Mouse (Mus musculus) hindbrain, embryonic 14.5 days (tissue): Measurements from ENCODE around the gene Gpbp1l1. TPM values are rescaled to one million over a fixed set of nuclear protein-coding genes. Genes with fewer than 3 reads are reported as not detected.

ENCODE experiments used
- ATAC-seq: fragments of 200-750 bp; cut with Nextera tagmentation; 2 replicates; pipeline ENCODE4 v1.8.0; 2017; ENCODE audit warnings: moderate number of reproducible peaks, mild to moderate bottlenecking, moderate TSS enrichment, moderate library complexity; ENCODE audit not compliant: low FRiP score
- DNase-seq: peaks from one replicate; pipeline ENCODE4 v3.0.0-alpha.2; 2015; ENCODE audit warnings: low spot score
- H3K27ac ChIP-seq: fragments of 300-500 bp; sonication (generic); 2 replicates; pipeline ENCODE4 v1.5.1; 2014; ENCODE audit warnings: mild to moderate bottlenecking, moderate library complexity
- H3K27me3 ChIP-seq: fragments of 300-500 bp; sonication (generic); 2 replicates; pipeline ENCODE4 v1.6.1; 2014; ENCODE audit warnings: mild to moderate bottlenecking, low read length, mixed read lengths; ENCODE audit not compliant: control insufficient read depth, insufficient read depth
- H3K36me3 ChIP-seq: fragments of 300-500 bp; sonication (generic); replicated peaks from 2 replicates; pipeline ENCODE4 v1.6.1; 2014; ENCODE audit not compliant: control insufficient read depth, insufficient read depth
- H3K4me1 ChIP-seq: fragments of 300-500 bp; sonication (generic); replicated peaks from 2 replicates; pipeline ENCODE4 v1.6.1; 2014; ENCODE audit warnings: antibody characterized with exemption, low read length, mixed read lengths; ENCODE audit not compliant: control insufficient read depth, insufficient read depth
- H3K4me2 ChIP-seq: fragments of 300-500 bp; sonication (generic); replicated peaks from 2 replicates; pipeline ENCODE4 v1.6.1; 2014; ENCODE audit warnings: mild to moderate bottlenecking, moderate library complexity
- H3K4me3 ChIP-seq: fragments of 300-500 bp; sonication (generic); replicated peaks from 2 replicates; pipeline ENCODE4 v1.5.1; 2014; ENCODE audit warnings: mild to moderate bottlenecking, low read length
- H3K9ac ChIP-seq: fragments of 300-500 bp; sonication (generic); 2 replicates; pipeline ENCODE4 v1.6.1; 2014
- H3K9me3 ChIP-seq: fragments of 300-500 bp; sonication (generic); 2 replicates; pipeline ENCODE4 v1.6.1; 2016; ENCODE audit warnings: low read length; ENCODE audit not compliant: control insufficient read depth
- WGBS: fragments of 180-500 bp; shearing (Covaris S2); extraction: QIAGEN DNeasy Blood & Tissue Kit; methylation state at CpG from one replicate; pipeline ENCODE4 v1.1.7; 2014; 5-methylcytosine and 5-hydroxymethylcytosine counted together
- polyA plus RNA-seq: library from polyadenylated mRNA; unstranded; fragments of >200 nt; fragmentation: Nextera tagmentation; extraction: Ambion mirVana; gene quantifications from 2 replicates; pipeline ENCODE4 v1.2.1, GENCODE M21; 2014

Gpbp1l1 gene
- polyA plus RNA-seq = 18.9 and 21.4 TPM in 2 replicates

DNA sequence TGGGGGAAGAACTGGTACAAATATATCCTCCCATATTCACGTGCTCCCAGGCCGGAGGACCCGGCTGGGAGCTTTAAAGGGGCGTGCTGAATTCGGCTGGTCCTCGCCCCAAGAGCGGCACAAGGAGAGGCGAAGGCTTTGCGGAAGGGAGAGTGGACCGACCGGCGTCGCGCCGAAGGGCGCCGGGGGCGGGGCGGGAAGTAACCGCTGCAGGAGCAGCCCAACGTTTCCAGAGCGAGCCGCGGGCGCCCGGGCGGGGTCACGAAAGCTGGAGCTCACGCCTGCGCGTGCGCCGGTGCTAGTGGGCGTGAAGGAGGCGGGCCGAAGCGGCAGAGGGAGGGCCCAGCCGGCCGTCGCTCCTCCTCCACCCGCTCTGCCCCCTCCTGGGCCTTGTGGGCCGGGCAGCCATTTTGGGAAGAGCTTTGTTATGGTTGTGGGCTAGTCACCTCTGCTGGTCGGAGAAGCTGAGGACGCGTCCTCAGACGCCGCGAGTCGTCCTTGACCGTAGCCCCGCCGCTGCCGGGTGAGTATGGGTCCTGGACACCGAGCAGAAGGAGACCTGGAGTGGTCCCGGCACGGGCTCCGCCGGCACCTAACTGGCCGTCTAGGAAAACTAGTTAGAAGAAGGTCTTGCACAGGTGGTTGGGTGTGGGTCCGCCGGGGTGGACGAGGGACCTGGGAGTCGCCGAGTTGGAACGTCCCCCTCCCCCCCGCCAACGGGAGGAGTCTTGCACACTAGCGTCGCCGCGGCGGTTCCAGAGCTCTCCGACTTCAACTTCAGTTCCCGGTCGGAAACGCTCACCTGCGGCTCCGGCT lies at the start of gene Gpbp1l1:
TSS of gene Gpbp1l1 (plus strand) at position 353 of the 816 bp plus-strand sequence.
- Histone ChIP-seq H3K27me3 (no peaks in the 10 kb centered on the region), H3K4me1 (peaks cover 21% of the 10 kb centered on the region), H3K4me3 (peak within 1 kb of the TSS; percentile 64), H3K4me2 (peak within 1 kb of the TSS; percentile 72), H3K9me3 (no peaks in the 10 kb centered on the region), H3K27ac (peak within 1 kb of the TSS; percentile 95), H3K9ac (peak within 1 kb of the TSS; percentile 71), H3K36me3 (peaks cover 13% of the 10 kb centered on the region)
- WGBS = under 1% methylated on average over 78 of the region's 78 CpGs
- DNase-seq (peak; percentile 95), ATAC-seq (peak; percentile 95)

DNA sequence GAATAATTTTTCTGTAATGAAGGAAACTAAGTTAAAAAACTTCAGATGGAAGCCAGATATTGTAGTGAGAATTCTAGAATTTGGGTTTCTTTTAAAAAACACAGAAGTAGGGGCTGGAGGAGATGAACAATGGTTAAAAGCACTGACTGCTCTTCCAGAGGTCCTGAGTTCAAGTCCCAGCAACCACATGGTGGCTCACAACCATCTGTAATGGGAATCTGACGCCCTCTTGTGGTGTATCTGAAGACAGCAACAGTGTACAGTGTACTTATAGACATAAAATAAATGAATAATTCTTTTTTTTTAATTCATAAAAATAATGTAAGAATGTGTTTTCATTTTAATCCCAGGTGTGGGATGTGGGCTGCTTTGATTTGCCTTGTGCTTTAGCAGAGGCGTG lies 26.3 kb upstream of the Gpbp1l1 start:
- H3K4me2 ChIP-seq = no peak overlapping the region
- no peak overlapping the region for H3K4me3 ChIP-seq
- no peak for DNase-seq

DNA sequence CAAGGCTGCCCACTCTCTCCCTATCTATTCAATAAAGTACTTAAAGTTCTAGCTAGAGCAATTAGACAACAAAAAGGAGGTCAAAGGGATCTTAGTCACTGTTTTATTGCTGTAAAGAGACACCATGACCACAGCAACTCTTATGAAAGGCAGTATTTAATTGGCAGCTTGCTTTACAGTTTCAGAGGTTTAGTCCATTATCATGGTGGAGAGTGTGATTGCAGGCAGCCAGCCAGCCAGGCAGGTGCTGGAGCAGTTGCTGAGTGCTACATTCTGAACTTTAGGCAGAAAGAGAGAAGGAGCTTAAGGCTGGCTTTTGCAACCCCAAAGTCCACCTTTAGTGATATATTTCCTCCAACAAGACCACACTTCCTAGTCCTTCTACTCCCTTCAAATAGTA lies 21.1 kb upstream of the Gpbp1l1 start:
- Histone ChIP-seq H3K27ac (no peak overlapping the region), H3K4me1 (no peaks in the 10 kb centered on the region), H3K36me3 (peaks cover 24% of the 10 kb centered on the region), H3K27me3 (no peaks in the 10 kb centered on the region), H3K9ac (no peak overlapping the region), H3K4me2 (no peak overlapping the region), H3K9me3 (no peaks in the 10 kb centered on the region), H3K4me3 (no peak overlapping the region)
- DNase-seq (no peak), ATAC-seq (no peak)

More for the DNA sequence above, 26.3 kb upstream of the Gpbp1l1 start:
- H3K27me3 ChIP-seq = no peaks in the 10 kb centered on the region
- no peak overlapping the region for H3K9ac ChIP-seq
- WGBS = 65% methylated on average over 2 of the region's 2 CpGs
- H3K4me1 ChIP-seq = no peaks in the 10 kb centered on the region
- H3K36me3 ChIP-seq = peaks cover 34% of the 10 kb centered on the region
- no peak overlapping the region for H3K27ac ChIP-seq
- H3K9me3 ChIP-seq = no peaks in the 10 kb centered on the region
- ATAC-seq = no peak

DNA sequence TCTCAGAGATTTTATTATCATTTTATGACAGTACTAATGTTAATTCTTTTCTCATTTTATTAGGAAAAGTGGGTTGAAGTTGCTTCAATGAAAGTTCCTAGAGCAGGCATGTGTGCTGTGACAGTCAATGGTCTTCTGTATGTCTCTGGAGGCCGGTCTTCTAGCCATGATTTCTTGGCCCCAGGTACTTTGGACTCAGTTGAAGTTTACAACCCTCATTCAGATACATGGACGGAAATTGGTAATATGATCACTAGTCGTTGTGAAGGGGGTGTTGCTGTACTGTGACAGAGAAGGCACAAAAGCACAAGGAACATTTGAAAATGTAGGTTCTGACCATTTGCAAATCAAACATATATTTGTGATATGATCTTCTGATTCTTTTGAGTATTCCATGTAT lies 19.7 kb upstream of the Gpbp1l1 start:
- no peak for ATAC-seq
- 93% methylated on average over 3 of the region's 3 CpGs for WGBS

DNA sequence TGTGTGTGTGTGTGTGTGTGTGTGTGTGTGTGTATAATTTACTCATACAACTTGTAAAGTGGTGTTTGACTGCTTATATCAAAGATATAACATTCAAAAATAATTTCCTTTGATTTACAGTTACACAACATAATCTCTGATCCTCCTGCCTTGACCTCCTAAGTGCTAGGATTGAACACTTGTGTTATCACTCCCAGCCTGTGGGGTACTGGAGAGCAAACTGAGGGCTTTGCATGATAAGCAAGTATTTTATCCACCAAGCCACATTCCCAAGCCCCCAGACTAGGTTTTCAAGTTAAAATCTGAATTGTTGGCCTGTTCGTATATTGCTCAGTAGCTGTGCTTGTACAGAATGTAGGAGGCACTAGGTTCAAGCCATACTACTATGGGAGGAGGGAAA lies 7.0 kb upstream of the Gpbp1l1 start:
- Histone ChIP-seq H3K4me2 (no peak overlapping the region), H3K4me3 (no peak overlapping the region), H3K4me1 (no peaks in the 10 kb centered on the region), H3K9ac (no peak overlapping the region), H3K27me3 (no peaks in the 10 kb centered on the region), H3K36me3 (peaks cover 18% of the 10 kb centered on the region), H3K9me3 (no peaks in the 10 kb centered on the region), H3K27ac (no peak overlapping the region)
- no peak for ATAC-seq
- no peak for DNase-seq
- 93% methylated on average over 1 of the region's 1 CpGs for WGBS

More for the DNA sequence above, 19.7 kb upstream of the Gpbp1l1 start:
- Histone ChIP-seq H3K4me1 (no peaks in the 10 kb centered on the region), H3K36me3 (peaks cover 21% of the 10 kb centered on the region), H3K27me3 (no peaks in the 10 kb centered on the region), H3K9me3 (no peaks in the 10 kb centered on the region), H3K9ac (no peak overlapping the region), H3K4me3 (no peak overlapping the region), H3K27ac (no peak overlapping the region), H3K4me2 (no peak overlapping the region)
- no peak for DNase-seq

DNA sequence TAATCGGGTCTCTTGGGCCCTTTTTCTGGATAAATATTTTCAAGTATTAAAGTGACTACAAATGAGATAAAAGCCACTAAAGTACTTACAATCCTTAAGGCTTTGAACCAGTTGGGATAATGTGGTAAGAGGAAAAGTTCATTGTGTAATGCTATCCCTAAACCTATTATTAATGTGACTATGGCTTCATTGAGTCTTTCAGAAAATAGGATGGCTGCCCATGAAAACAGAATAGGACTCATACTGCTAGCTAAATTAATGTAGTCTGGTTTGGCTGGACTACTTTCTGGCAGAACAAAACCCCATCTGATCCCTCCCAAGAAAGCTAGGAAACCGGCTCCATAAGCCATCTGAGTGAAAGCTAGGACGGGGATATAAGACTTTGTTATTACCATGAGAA lies 4.4 kb upstream of the Gpbp1l1 start:
- WGBS = 86% methylated on average over 3 of the region's 3 CpGs
- H3K4me3 ChIP-seq = no peak overlapping the region
- no peaks in the 10 kb centered on the region for H3K27me3 ChIP-seq
- H3K9me3 ChIP-seq = no peaks in the 10 kb centered on the region
- H3K27ac ChIP-seq = no peak overlapping the region
- H3K4me1 ChIP-seq = no peaks in the 10 kb centered on the region; the same call in 1 of the 2 replicates
- no peak overlapping the region for H3K9ac ChIP-seq
- DNase-seq (no peak), ATAC-seq (no peak)
- H3K36me3 ChIP-seq = peaks cover 18% of the 10 kb centered on the region
- no peak overlapping the region for H3K4me2 ChIP-seq

DNA sequence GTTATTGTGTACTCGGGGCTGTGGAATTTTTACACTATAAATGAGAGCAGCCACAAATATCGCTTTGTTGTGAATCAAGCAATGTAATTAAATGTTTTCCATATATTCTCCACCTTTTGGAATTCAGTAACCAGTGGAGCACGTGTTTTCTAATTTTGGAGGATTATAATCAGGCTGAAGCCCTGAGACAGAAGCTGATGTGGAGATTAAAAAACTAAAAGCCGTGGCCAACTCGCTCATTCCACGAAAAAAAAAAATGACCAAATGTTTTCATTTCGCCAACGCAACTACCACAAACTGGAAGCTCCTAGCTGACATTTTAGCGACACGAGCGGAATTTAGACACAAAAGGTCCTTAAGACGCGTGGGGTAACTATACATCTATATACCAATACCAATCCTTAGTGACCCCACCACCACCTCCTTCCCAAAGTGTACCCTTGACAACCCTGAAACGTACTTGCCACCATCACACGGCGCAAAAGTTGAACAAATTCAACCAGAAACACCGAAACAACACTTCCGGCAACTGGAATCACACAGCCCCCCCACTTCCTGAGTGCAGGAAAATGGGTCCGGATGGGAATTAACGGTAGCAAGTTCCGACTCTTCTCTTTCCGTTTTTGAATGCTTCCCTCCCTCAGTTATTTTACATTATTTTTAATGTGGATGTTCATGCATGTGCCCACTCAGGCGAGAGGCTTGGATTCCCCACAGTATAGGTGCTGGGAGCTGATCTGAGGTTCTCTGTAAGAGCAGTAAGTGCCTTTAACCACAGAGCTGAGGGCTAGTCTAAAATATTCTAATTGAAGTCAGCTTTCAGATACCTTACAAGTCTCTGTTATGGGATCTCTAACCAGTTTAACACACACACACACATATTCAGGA lies 1.8 kb upstream of the Gpbp1l1 start, which contains the start of gene Tmem69:
TSS of gene Tmem69 (minus strand) at position 524 of the 888 bp plus-strand sequence.
- peak within 1 kb of the TSS; percentile 72 for H3K4me2 ChIP-seq
- peaks cover 18% of the 10 kb centered on the region for H3K36me3 ChIP-seq
- WGBS = 6% methylated on average over 23 of the region's 23 CpGs
- no peaks in the 10 kb centered on the region for H3K27me3 ChIP-seq
- ATAC-seq = no peak
- H3K4me3 ChIP-seq = peak within 1 kb of the TSS; percentile 64
- DNase-seq = peak; percentile 87
- peak within 1 kb of the TSS; percentile 95 for H3K27ac ChIP-seq
- H3K4me1 ChIP-seq = peaks cover 21% of the 10 kb centered on the region
- H3K9ac ChIP-seq = peak within 1 kb of the TSS; percentile 71
- H3K9me3 ChIP-seq = no peaks in the 10 kb centered on the region

DNA sequence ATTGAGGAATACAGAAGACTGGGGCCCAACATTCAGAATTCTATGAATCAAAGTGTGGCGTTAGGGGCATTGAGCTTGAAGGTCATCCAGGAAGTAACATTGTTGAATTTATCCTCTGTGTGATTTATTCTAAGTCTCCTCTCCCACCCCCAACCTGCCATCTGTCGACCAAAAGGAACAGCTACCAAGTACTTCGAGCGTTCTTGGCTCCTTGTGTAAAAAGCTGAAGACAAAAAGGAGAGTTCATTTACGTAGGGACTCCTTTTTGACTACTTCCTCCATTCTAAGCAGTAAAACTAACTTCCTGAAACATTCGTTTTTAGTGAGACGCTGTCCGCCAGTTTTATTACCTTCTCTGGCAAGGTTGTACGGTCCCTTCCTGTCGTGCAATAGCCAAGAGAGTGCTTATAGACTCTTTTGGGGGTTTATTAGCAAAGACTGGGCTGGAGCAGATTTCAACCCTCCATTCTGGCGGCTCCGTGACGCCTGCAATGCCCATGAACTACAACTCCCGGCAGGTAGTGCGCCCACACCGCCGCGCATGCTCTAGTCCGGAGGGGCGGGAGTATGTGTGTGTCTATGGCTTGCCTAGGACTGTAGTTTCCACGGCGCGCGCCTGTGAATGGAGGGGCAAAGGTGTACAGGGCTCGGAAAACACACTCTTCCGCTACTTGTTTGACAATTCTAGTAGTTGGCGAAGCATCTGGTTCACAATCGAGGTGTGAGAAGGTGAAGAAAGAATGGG lies 725 bp upstream of the Gpbp1l1 start:
- DNase-seq (peak; percentile 94), ATAC-seq (peak; percentile 96)
- peaks cover 21% of the 10 kb centered on the region for H3K4me1 ChIP-seq
- H3K27ac ChIP-seq = peak overlapping the region; percentile 95
- peak overlapping the region; percentile 71 for H3K9ac ChIP-seq
- H3K9me3 ChIP-seq = no peaks in the 10 kb centered on the region
- peaks cover 18% of the 10 kb centered on the region for H3K36me3 ChIP-seq
- no peaks in the 10 kb centered on the region for H3K27me3 ChIP-seq
- H3K4me3 ChIP-seq = peak overlapping the region; percentile 64
- H3K4me2 ChIP-seq = peak overlapping the region; percentile 72
- WGBS = under 1% methylated on average over 28 of the region's 28 CpGs
